Mouse (Mus musculus): Measurements from ENCODE around the gene Agtrap.
"Not testable (repeated sequence)": the region's sequence is repeated elsewhere in the genome, so short reads cannot be mapped to it uniquely, and the experiment has no call there.

The Agtrap gene

DNA sequence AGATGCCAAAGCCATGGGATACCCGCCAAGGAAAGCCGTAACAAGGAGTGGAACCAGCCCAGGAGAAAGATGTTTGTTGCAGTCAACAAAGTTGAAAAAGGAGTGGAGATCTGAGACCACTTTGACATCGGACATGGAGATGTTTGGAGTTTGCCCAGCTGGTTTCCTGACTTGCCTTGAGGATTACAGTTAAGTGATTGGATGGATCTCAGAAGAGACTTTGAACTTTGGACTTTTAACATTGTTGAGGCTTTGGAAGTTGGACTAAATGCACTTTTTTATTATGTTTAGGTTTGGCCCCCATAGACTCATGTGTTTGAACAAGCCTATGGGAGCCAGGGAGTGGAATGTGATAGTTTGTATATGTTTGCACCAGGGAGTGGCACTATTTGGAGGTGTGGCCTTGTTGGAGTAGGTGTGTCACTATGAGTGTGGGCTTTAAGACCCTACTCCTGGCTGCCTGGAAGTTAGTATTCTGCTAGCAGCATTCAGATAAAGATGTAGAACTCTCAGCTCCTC, 37.4 kb downstream of the Agtrap start:
- not testable (repeated sequence) for DNase-seq (ENCODE audit: low spot score in 2 of 2)

DNA sequence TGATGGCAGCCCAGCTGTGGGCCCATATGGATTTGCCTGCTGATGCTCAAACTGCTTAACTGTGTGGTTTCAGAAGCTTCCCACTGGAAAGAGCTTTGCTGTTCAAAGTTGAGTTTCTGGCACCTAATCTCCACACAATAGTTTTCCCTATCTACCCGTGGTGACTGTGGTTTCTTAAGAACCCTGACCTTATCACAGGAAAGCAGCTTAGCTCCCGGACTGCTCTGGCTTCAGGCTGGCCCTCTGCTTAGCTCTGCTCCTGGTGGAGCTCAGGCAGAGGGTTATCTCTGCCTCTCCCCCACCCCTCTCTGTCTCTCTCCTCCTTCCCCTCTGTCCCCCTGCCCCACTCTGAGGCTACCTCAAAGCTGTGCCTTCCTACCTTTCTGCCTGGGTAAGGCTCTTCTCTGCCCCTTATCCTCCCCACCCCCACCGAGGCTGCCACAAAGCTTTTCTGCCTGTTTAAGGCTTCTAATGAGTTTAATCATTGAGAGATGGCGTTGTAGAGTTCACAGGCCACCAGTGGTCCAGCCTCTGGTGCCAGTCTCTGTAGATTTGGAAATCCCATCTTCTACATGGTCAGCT, 41.3 kb downstream of the Agtrap start:
- no peak for DNase-seq (ENCODE audit: low spot score in 2 of 2)

DNA sequence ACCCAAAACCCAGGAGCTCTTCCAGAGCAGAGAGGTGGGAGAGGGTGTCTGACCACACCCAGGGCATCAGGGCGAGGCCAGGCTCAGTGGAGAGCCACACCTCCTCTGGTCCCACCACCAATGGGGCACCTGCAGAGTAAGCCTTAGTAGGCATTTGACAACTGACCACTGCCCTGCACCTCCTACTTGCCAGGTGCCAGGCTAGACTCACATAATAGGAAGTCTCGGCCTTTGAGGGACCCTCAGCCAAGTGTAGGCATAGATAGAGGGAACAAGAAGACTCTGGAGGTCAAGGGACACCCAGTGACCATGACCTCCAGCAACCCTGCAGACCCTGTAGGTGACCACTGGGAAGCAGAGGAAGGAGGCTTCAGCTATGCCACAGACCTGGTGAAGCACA, 43.7 kb downstream of the Agtrap start:
- DNase-seq (ENCODE audit: low spot score in 2 of 2), result no peak

DNA sequence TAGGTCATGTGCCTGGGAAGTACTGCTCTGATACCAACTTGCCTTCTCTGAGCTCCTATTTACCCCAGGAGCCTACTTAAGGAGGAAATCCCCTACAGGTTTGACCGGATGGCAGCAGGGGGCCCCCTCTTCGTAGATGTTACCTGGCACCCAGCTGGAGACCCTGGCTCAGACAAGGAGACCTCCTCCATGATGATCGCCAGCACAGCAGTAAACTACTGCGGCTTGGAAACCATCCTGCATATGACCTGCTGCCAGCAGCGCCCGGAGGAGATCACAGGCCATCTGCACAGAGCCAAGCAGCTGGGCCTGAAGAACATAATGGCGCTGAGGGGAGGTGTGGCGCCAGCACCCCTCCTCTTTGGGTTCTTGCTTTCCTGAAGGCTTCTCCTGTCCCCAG, 44.5 kb downstream of the Agtrap start:
- DNase-seq (ENCODE audit: low spot score in 2 of 2), result not testable (repeated sequence)

DNA sequence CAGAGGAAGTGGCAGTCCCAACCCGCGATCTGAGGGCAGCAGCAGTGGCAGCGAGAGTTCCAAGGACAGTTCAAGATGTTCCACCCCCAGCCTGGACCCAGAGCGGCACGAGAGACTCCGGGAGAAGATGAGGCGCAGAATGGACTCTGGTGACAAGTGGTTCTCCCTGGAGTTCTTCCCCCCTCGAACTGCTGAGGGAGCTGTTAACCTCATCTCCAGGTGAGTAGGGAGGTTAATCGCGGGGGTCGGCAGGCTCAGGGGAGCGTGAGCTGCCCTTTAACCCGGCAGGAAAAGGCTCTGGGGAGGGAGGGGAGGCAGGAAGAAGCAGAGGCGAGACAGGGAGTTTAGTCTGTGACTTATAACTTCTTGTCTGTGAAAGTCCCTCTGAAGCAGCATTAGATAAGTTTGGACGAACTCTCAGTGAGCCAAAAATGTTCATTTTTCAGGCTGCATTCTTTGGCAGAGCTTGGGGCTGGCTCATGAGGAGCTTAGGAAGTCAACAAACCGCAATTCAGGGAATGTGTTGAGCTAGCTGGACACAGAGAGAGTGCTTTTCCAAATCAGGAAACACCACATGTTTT, 46.1 kb downstream of the Agtrap start:
- DNase-seq (ENCODE audit: low spot score in 2 of 2), result peak in 1 of 2 experiments; percentile 58

DNA sequence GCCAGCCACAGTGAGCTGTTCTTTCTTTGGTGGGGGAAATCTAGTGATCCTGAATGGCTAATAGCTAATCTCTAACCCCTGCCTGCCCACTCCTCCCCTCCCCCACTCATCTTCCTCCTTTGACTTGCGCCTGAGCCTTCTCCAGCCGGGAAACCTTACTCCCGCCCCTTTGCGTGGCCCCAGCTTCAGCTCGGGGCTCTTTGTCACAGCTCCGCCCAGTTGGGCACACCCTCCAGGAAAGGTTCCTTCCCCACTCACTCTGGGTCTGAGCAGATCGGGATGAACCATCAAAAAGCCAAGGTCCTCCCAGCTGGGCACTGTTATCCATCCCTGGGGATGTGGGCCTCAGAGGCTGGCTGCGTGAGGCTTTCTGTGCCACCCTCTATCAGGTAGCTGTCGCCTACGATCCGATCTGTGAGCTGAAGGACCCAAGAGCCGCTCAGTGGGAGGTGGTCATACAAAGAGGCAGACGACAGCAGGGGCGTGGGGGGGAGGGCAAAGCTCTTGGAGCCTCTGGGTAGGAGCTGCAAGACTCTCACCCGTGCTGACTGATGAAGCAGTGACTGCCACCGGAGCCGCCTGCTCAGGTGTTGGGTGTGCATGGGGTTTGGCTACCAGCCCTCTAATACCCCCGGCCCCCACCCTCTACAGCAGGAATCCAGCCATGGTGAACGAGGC, 46.8 kb downstream of the Agtrap start:
- peak; percentile 65 to 66 for DNase-seq (ENCODE audit: low spot score in 2 of 2)

DNA sequence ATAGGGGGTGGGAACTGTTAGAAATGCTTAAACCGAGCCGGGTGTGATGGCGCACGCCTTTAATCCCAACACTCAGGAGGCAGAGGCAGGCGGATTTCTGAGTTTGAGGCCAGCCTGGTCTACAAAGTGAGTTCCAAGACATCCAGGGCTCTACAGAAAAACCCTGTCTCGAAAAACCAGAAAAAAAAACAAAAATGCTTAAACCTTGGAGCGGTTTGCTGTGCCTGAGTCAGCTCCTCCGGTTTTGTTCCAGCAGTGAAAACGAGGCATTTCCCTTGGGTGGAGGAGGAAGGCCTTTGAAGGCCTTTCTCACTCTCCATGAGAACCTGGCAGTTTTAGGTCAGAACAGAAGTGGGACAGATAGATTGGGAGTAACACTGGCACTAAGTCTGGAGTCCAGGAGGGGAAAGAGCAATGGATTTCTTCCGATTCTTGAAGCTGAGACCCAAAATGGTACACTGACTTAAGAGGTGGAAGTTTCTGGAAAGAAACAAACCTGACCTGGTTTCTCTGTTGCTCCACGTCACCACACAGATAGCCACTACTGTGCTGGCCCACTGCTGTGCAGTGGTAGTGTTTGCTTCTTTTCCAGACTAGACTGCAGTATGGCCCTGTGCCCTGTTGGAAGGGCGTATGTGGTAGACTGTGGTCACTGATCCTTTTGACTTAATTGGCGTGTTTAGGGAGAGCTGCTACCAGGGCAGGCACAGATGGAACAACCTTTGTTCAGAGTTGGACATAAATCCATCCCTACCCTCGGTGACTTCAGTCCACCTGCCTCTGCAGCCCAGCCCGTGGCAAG, 47.6 kb downstream of the Agtrap start:
- DNase-seq (ENCODE audit: low spot score in 2 of 2), result peak in 1 of 2 experiments; percentile 44

DNA sequence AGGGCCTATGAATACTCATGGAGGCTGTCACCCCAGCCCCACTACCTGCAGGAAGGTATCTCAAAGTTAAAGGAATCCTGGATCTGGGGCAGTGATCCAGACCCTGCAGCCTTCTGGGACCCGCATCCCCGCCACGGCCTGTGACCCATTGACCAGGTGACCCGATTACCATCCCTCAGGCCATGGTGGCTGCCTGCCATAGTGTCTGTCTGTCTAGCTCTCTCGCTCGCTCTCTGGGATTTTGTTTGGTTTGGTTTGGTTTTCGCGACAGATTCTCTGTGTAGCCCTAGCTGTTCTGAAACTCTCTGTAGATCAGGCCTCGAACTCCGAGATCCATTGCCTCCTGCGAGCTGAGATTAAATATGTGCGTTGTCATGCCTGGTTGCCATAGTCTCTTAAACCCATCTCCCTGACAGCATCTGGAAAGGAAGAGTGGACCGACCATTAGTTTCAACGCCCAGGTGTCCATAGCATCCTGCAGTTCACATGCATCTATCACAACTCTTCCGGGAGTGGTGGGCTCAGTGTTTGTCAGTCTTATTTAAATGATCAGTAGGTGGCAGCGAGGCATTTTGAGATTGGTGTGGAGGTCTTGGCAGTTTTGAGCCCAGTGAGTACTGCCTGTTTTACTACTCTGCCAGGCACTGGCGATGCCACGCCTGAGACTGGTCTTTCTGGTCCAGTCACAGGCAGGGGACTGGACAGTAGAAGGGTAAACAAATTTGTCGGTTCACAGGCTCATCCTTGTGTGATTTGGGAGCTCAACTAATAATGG, 48.4 kb downstream of the Agtrap start:
- DNase-seq (ENCODE audit: low spot score in 2 of 2), result no peak

DNA sequence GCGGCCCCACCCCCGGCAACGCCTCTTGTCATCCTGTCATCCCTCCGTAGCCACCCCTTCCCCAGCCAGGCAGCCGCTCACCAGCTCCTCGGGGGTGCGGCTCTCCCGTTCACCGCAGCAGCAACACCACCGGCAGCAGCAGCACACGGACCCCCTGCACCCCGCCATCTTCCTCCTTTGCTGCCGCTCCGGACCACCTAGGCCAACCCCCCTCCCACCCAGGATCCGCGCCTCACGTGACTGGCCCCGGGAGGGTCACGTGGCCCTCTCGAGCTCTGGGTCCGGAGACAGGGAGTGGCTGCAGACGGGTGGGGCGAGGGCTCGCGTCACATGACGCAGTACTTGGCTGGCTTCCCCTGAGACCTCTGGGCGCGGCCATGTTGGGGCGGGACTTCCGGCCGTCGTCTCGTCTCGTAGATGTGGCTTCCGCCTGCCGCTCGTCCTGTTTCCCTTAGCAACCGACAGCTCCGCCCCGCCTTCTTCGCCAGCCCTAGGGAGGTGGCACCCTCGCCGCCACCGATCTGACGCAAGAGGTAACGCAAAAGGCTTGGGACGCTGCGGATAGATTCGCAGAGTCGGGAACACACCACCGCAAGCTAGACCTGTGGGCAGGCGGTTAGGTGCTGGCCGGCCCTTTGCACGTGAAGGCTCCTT, 49.1 kb downstream of the Agtrap start, which contains the start of the genes Clcn6 and Mthfr:
Gene Clcn6 (minus strand): TSS at position 222 of the 654 bp plus-strand sequence.
Gene Mthfr (plus strand): TSS at position 478 of the 654 bp plus-strand sequence.
- DNase-seq (ENCODE audit: low spot score in 2 of 2), result peak; percentile 100

DNA sequence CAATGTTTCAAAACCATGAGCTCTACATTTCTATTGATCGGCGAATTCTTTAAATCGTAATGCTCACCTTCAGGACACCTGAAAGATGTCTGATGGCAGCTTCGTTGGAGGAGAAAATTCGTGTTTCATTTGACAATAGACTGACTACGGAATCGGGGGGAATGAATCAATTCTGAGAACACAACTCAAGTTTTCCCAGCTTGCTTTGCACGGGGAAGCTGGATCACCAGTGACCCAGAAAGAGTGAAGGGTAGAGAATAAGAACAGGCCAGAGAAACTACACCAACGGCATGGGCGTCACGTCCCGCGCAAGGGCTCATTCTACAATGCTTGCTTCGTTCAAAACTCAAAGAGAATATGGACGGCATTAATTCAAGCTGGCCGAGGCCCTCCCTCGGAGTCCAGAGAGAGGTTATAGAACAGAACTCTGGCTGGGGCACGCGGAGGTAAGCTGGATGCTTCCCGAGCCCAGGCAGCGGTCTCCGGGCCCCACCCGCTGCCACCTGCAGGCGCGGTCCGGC, 49.7 kb downstream of the Agtrap start:
- DNase-seq (ENCODE audit: low spot score in 2 of 2), result no peak

DNA sequence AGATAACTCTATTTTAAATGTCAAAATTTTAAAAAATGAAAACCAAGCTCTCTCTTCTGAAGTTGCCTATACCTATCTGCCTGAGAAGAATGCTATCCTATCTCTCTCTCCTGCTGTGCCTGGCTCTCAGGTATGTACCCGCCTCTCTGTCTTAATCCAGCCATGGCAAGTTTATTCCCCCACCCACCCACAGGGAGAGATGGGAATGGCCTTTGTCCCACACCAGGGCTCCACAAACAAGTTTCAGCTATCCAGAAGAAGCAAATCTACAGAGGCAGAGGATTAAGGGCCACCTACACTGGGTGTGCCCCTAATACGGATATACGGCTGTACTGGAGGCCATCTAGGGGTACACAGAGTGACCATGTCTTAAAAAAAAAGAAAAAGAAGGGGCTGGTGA, 52.4 kb downstream of the Agtrap start:
- no peak for DNase-seq (ENCODE audit: low spot score in 2 of 2)

DNA sequence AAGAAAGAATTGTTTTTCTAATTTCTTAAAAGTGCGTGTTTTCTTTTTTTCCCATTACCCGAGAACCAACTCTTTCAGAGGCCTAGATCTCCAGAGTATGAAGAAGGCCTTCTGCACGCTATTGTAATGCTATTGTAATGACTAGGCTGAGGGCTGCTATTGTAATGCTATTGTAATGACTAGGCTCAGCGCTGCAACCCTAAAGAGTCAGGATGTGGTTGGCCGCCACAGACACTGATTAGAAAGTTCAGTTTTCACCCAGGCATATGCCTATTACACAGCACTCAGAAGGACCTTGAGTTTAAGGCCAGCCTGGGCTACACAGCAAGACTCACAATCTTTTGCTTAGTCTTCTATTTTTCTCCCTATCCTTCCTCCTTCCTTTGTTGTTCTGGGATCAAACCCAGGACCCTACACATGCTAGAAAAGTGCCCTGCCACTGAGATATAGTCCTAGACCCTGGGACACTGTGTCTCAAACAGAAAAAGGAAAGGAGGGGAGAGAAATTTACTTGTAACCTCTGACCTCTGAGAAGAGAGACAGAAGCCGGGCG, 53.9 kb downstream of the Agtrap start:
- no peak for DNase-seq (ENCODE audit: low spot score in 2 of 2)

DNA sequence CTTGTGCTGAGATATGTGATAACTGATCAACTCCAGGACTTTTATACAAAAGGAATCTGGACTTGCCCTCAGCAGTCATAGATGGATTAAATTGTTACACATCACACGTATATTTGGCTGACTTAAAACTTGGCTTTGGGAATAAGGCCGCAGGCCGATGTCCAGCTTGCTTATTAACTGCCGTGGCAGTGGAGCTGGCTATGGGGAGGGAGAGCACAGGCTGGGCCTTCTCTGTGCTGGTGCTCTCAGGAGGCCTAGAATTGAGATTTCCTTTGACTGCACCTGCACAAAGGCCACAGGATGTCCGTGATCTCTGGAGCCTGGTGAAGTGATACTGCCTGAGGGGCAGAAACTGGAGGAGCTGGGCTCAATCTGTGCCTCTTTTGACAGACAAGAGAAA, 57.3 kb downstream of the Agtrap start:
- DNase-seq (ENCODE audit: low spot score in 2 of 2), result no peak

DNA sequence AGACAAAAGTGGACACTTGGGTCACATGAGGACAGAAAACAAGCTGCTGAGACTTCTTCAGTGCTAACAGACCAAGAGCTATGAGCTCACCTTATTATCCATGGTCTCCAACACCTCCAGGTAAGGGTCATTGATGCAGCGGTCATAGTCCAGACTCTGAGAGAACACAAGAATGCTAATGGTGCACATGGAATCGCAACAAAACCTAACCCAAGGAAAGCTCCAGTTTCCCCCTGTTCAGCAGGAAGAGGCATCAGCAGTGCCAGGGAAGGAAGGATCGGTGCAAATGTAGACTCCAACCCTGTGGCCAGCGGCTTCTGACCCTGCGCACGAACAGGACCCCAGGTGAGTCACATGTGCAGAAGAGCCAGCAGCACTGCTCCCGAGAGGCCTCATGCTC, 58.5 kb downstream of the Agtrap start:
- DNase-seq (ENCODE audit: low spot score in 2 of 2), result no peak

Data from right cerebral cortex, postnatal 10 days (tissue).